Mouse (Mus musculus) layer of hippocampus, postnatal 36 days (tissue): ENCODE data around the gene Cmah. TPM values are rescaled to one million over a fixed set of nuclear protein-coding genes. Genes with fewer than 3 reads are reported as not detected.

Experiments
- DNase-seq, 2 experiments: peaks; one replicate each; pipeline ENCODE4 v3.0.0; 2022
- total RNA-seq, 2 experiments: library from RNA; stranded (reverse); gene quantifications; 2 replicates each; pipeline ENCODE4 v1.2.3; 2021

Gene Cmah
- under 1 TPM; 0.47 to 0.71 TPM for total RNA-seq

GRCm38 (mm10) chr13:24327201-24327600, at the start of gene Cmah:
Gene Cmah (plus strand): TSS chr13:24327404.
- DNase-seq: no peak

GRCm38 (mm10) chr13:24279407-24279761, 47.8 kb upstream of the Cmah start:
- DNase-seq: no peak

GRCm38 (mm10) chr13:24279762-24280438, 47.3 kb upstream of the Cmah start:
- DNase-seq: no peak

DNA sequence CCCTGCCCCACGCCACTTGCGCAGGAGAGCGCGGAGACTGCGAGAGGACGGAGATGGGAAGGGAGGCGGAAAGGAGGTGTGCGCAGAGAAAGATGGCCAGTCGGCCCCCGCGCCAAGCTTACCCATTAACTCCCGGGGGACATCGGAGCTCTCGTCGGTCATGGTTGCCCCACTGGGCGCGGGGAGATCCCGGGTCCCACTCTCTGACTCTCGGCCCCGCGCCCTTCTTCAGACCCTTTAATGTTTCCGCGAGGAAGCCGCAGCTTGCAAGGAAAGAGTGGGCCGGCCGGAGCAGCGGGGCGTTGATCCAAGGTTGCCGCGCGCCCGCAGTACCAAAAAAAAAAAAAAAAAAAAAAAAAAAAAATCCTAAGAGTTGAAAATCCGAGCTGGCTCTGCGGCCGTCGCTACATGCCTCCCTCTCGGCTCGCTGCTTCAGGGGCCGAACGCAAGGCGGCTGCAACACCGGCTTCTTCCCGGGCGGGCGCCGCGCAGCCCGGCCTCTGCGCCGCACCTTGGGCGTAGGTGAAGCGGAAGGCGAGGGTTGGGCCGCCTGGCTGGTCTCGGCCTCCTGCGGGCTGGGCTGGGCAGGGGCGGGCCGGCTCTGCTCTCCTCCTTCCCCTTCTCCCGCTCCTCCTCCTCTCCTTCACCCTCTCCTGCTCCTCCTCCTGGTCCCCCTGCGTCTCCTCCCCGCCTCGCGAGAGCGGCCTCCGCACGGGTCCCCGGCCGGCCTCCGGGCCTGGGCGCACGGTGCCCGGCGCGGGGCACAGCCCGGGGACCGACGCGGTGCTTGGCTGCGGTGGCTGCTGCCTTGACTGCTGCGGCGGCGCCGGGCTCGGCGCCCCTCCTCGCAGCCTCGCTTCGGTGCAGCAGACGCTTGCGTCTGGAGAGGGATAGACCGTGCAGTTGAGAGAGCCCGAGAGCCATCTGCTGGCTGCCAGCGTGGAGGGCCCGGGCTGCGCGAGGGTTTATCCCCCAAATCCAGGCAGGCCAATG, 46.5 kb upstream of the Cmah start, which contains the start of gene Carmil1:
Carmil1 (minus strand) TSS at position 357 of the 993 bp plus-strand sequence.
- peak; percentile 88 to 90 for DNase-seq

- no peak for DNase-seq
These were observed 39.8 kb upstream of the Cmah start for GRCm38 (mm10) chr13:24287381-24287780.

DNA sequence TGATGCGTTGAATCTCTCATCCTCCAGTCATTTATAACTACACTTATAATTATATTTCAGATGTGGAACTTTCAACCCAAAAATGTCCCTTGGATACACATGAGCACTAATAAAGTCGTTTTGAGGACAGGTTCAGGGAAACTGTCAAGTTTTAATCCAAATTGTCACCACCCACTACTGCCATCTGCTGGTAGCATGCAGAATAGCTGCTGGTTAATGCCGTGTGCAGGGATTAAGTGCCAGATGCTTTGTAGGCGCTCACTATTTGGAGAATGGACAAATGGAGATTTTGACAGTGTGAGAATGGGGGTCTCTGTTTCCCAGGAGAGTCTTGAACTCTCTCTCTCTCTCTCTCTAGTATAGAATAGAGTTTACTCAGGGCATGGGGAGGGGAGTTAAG, 30.0 kb upstream of the Cmah start:
- DNase-seq: peak in 1 of 2 experiments; percentile 26

DNA sequence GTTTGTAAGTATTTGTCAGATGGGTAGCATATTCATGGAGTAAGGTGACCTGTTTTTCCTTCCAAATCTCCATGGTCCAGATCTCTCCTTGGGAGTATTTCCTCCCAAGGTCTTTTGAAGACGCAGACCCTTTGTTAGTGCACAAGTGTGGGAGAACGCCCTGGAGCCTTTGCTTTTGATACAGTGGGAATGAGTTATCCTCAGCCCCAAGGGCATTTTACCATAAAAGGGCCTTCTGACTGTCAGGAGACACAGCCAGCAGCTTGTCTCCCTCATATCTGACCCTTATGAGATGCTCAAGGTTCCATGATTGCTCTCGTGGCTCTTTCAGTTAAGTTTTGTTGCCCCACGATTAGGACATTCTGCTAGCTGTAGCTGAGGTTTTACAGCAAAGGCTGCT, 21.7 kb upstream of the Cmah start:
- no peak for DNase-seq

- DNase-seq: no peak
These were observed 21.0 kb upstream of the Cmah start for GRCm38 (mm10) chr13:24306248-24306647.

- DNase-seq: no peak
These were observed 15.9 kb upstream of the Cmah start for GRCm38 (mm10) chr13:24311011-24311940.

GRCm38 (mm10) chr13:24316563-24316962, 10.6 kb upstream of the Cmah start:
- no peak for DNase-seq

DNA sequence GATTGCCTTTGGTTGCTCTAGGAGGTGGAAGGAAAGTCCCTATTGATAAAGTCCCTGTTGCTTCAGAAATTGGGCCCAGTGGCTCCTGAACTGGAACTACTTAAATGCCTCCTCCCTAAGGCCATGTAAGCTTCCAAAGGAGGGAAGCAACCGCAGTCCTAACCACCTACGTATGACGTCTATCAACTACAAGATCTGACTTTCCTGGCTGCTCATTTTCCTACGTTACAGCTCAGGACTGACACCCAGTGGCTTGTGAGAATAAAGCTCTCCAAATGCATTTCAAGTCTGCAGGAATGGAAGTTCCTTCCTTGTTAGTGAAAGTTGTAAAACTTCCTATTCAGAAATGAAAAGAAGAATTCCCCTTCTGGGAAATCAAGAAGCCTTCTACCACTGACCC, 8.6 kb upstream of the Cmah start:
- DNase-seq: peak; percentile 16 to 18

DNA sequence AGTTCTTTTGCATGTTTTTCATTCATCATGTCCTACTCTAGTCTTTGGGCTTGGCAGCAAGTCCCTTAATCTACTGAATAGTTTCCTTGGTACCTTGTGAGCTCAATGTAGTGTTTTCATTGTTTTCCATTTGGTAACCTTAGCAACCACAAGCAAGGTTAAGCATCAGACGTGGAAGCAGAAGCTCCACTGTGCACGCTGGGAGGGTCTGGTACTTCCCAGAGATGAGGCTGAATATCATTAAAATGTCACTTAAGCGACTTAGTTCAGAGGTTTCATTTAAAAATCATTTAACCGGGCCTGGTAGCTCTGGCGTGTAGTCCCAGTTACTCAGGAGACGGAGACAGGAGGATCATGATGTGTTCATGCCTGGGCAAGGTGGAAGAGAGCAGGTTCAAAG, 5.9 kb upstream of the Cmah start:
- DNase-seq: no peak

GRCm38 (mm10) chr13:24328036-24328817, 1.0 kb downstream of the Cmah start:
- no peak for DNase-seq

DNA sequence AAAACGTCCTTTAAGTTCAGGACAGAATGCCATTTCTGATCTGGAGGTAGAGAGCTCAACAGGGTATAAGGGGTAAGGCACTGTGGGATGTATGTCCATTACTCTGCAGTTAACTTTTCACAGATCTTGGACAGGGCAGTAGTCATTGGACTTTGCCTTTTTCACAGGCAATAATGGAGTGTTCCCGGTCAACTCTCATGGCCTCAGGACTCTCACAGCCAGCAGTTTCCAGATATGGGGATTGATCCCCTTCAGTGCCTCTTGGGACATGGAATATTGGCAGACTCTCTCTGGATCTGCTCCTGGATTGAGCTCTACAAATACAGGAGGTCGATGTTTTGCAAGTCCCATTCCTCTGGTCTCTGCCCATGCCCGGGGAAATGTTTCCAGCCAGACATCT, 2.9 kb downstream of the Cmah start:
- DNase-seq: no peak

DNA sequence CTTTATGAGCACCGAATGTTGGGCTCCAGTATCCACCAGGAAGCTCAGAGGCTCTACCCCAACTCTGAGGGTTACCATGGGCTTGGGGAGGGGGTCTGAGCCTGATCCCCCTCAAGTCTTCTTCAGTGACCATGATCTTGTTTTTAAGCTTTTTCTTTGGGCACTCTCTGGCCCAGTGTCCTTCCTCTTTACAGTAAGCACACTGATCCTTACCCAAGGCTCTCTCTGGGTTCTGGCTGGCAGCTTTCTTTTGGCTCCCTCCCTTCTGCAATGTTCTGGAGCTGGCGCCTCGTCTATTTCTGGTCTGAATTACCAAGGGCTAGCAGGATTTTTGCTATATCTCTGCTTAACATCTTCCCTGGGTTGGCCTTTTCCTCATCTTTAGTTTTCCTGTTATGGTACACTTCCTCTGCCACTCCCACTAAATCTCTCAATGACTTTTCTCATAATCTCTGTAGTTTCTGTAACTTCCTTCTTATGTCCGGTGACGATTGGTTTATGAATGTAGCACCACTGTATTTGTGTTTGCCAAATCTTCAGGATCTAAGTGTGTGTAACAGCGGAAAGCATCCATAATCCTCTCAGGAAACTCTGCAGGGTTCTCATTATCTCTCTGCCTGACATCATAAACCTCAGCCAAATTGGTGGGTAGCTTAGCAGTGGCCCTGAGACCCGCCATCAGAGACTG, 3.8 kb downstream of the Cmah start:
- no peak for DNase-seq

- no peak for DNase-seq
These were observed 5.3 kb downstream of the Cmah start for GRCm38 (mm10) chr13:24332537-24332936.

- no peak for DNase-seq
These were observed 9.6 kb downstream of the Cmah start for GRCm38 (mm10) chr13:24336818-24337217.

- no peak for DNase-seq
These were observed 10.7 kb downstream of the Cmah start for GRCm38 (mm10) chr13:24337874-24338273.

- no peak for DNase-seq
These were observed 11.2 kb downstream of the Cmah start for GRCm38 (mm10) chr13:24338343-24338861.

DNA sequence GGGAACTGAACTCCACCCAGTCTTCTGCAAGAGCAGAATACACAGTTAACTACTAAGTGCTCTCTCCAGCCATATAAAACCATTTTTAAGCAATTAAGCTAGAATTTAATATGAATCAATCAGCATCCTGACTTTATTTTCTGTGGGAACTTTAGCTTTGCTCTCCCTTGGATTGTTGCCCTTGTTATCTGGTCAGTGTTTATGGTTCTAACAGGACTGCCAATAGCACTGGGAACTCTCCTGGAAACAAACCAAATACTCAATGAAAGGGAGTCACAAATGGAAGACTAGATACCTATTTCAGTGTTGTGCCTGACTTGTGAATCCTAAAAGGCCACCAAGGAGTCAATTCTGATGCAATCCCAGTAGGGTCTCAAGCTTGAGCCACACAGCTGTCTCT, 12.7 kb downstream of the Cmah start:
- DNase-seq: no peak

- DNase-seq: no peak
These were observed 13.3 kb downstream of the Cmah start for GRCm38 (mm10) chr13:24340462-24340861.
